Mouse (Mus musculus): ENCODE measurements around the gene E130114P18Rik.
A peak's percentile ranks its signal among the peaks of the same experiment; 100 is the strongest.

Gene E130114P18Rik

GRCm38 (mm10) chr4:97649626-97650015 is 128.3 kb downstream of the E130114P18Rik start:
- DNase-seq (ENCODE audit: low spot score in 2 of 2): no peak

DNA sequence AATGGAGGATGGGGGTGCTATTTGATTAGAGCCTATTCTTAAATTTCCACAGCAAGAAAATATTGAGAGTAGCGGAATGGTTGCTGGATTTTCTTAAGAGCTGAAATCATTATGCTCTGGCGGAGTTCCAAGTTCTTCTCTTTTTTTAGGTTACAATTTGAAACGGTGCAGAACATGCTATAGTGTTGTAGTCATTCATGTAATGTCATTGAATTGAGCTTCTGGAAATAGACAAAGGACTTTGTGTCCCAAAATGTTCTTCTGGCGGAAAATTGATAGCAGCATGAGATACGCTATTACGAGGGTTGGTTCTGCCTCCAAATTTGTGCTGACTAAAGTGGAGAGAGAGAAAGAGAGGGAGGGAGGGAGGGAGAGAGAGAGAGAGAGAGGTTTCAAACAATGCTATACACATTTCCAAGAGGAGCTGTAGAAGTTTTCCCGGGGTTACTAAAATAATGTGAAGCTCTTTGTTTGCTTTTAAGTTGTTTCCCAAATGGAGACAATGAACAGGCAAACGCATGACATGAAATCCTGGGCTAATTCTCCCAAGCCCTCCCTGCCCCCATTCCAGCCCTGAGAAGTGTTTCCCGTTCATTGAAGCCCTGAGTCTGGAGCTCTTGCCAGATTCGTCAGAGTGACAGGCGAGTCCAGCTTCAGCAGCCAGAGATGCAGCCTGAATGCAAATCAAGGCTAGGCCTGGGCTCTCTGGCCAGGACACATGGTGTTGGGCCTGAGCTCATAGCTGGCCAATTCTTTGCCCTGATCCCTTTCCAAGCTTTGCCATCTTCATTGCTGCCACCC is 128.9 kb downstream of the E130114P18Rik start:
- no peak for DNase-seq (ENCODE audit: low spot score in 2 of 2)

- DNase-seq (ENCODE audit: low spot score in 2 of 2): no peak
These were observed 129.5 kb downstream of the E130114P18Rik start for GRCm38 (mm10) chr4:97648436-97648707.

- DNase-seq (ENCODE audit: low spot score in 2 of 2): no peak
These were observed 130.0 kb downstream of the E130114P18Rik start for GRCm38 (mm10) chr4:97647700-97648435.

GRCm38 (mm10) chr4:97647236-97647635 is 130.6 kb downstream of the E130114P18Rik start:
- DNase-seq (ENCODE audit: low spot score in 2 of 2): no peak

- no peak for DNase-seq (ENCODE audit: low spot score in 2 of 2)
These were observed 137.5 kb downstream of the E130114P18Rik start for GRCm38 (mm10) chr4:97640385-97640784.

GRCm38 (mm10) chr4:97636569-97636968 is 141.3 kb downstream of the E130114P18Rik start:
- DNase-seq (ENCODE audit: low spot score in 2 of 2): no peak

DNA sequence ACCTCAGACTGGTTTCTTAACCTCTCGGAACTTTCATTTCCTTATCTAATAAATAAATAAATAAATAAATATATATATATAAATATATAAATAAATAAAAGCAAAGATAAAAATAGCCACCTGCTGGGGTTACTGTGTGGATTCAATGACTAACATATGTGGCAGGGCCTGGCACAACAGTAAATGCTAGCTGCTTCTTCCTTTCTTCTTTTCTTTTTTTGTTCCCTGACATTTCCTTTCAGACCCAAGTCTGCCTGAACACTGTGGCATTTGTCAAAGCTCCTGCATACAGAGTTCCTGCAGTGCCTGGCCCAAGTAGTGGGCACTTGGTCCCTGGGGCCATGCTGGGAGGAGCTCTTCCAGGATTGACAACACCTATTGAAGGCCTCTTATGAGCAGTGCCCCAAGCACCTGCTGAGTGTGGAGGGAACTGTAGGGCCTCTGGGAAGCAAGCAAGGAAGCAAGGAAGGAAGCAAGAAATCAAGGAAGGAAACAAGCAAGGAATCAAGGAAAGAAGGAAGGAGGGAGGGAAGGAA is 142.1 kb downstream of the E130114P18Rik start:
- DNase-seq (ENCODE audit: low spot score in 2 of 2): no peak

DNA sequence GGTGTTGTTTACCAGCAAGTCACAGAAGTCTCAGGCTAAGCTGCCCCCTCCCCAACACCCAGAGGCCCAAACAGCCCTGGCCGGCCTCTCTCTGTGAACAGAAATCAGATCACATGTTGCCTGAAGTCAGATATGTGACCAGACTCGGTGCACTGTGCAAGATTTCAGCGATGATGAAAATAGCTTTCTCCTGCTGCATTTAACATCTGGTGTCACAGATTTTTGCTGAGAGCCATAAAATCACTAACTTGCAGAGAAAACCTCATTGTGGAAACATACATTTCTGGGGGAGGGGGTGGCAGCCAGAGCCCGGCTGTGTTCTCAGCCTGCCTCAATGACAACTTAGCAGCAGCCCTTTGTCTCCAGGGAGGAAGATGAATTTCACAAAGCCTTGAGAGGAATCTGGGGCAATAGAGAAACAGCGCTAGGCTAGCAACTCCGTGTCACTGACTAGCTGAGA is 142.6 kb downstream of the E130114P18Rik start:
- no peak for DNase-seq (ENCODE audit: low spot score in 2 of 2)

DNA sequence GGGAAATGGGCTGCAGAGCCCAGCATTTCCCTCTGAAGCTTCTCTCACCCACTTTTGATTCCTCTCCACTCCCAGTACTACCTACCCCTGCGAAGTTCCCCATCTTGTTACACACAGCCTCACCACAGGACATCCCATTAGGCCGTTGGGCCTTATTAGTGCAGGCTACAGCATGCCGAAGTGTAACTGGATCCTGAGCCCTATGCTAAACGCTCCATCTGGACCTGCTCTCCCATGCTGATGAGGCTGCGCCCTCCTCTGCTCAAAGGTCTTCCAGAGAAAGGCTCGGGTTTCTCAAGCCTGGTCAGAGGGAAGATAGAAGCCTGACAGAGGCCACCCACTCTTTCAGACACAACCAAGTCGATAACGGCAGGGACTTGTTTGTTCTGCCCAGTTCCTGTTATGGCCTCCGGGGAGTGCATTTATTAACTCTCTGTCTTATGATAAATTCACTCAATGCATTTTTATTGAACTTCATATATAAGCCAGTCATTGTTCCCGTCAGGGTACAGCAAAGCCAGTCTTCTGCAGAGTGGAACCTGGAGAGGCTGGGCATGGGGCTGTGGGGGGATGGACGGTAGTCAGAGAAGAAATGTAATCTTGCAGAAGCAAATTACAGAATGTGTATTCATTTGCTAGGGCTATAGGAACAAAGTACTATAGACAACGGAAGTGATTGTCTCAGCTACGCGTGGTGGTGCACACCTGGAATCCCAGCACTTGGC is 148.8 kb downstream of the E130114P18Rik start:
- DNase-seq (ENCODE audit: low spot score in 2 of 2): no peak

- no peak for DNase-seq (ENCODE audit: low spot score in 2 of 2)
These were observed 151.7 kb downstream of the E130114P18Rik start for GRCm38 (mm10) chr4:97626002-97626720.

DNA sequence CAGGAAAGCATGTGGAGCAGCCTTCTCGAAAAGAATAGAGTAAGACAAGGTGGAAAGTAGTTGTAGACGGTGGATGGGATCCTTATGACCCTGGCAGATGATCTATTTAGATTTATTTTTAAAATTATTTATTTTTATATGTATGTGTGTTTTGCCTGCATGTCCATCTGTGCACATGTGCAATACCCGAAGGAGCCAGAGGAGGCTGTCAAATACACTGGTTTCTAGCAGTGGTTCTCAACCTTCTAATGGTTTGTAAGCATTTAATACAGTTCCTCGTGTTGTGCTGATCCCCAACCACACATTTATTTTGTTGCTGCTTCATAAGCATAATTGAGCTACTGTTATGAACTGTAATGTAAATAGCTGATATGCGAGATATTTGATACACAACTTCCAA is 154.7 kb downstream of the E130114P18Rik start:
- no peak for DNase-seq (ENCODE audit: low spot score in 2 of 2)

DNA sequence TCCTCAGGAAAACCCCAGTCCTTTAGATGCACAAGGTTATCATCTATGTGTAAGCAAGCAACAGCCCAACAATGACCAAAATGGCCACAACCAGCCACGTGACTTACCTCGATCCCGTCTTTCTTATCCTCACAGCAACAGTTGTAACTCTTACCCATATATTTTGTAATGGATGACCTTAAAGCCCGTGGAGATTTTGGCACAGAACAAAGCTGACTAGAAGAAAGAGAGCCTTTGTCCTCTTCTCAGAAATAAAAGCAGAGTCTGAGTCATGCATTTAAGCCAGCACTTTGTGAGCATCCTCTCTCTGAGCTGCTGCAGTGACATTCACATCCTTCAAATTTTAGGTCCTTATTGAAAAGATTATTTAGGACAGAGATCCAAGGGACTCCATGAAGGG is 156.1 kb downstream of the E130114P18Rik start:
- DNase-seq (ENCODE audit: low spot score in 2 of 2): no peak

DNA sequence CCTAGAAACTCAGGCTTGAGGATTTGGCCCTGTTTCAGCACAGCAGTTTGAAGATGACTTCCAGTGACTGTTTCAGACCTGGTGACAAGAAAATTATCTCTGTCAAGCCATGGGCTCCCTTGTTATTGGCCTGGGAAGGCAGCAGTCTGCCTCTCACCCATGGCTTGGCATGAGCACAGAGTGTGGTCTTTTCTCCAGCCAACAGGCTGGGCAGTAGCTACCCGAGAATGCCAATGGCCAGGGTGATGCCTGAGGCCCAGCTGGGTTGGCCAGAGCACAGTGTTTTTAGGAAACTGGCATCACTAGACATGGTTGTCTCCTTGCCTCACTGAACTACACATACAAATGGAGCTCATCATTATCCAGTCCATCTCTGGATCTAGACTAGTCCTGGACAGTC is 157.5 kb downstream of the E130114P18Rik start:
- no peak for DNase-seq (ENCODE audit: low spot score in 2 of 2)

DNA sequence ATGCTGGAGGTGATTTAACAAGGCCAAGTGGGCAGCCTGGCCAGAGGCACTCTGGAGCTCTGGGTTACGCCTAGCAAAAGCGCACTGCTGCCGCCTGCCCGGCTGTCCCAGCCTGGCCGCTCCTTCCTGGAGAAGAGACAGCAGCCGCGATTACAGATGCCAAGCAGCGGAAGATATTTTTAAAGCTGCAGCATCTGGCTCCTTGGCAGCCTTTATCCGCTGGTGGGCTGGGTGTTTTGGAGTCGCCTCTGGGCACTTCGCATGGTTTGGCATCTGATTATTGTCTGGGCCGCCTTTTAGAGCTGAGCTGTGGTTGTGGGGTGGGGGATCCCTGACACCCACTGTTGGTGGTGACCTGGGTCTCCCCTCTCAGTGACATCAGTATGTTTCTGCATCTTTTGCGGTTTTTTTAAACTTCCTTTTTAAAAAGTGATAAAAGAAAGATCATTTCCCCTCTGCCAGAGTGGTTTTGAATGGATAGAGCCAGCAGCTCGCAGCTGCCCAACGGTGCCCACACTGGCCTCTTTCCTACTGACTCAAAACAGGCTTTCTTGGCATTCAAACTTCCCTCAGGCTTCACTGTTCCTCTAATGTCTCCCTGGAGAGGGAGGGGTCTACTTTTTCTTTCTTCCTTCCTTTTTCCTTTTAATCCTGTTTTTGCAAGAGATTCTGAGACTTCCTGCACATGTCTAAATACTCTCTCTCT is 159.1 kb downstream of the E130114P18Rik start:
- DNase-seq (ENCODE audit: low spot score in 2 of 2): no peak

- no peak for DNase-seq (ENCODE audit: low spot score in 2 of 2)
These were observed 162.8 kb downstream of the E130114P18Rik start for GRCm38 (mm10) chr4:97615031-97615430.

GRCm38 (mm10) chr4:97611251-97611847 is 166.5 kb downstream of the E130114P18Rik start:
- peak in 1 of 2 experiments; percentile 8 for DNase-seq (ENCODE audit: low spot score in 2 of 2)

DNA sequence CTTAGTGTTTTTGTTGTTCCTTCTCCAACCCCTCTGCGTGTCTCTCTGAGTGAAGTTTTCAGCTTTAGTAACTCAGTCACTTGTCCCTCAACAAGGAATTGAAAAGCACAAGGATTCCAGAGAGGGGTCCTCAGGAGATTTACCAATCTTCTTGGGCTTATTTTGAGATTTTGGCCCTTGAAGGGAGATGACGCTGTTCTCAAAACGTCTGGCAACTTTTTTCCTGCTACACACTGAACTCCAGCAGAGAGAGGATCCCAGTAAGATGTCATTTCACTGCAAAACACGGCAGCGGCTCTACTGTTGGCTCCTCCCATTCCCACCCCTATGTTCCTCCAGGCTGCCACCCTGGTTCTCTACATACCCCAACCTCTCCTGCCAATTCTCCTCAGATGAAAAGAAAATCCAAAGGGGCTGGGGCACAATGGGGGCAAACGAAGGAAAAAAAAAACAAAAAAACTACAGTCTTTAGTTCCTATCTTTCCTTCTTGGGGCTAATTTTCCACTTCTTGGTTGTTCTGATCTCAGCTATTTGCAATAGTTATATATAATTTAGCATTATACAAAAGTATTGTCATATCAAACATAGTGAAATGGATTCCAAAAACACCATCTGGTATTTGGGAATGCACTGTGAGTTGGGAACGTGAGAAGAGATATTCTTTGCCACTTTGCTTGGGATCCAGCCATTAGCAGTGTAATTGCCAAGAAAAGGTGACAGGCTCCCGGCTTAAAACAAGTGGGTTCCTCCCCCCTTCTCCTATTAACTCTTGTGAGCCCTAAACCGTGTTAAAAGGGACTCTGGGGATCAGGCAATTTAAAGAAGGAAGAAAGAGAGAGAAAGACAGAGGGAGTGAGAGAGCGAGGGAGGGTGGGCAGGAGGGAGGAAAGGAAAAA is 167.8 kb downstream of the E130114P18Rik start:
- DNase-seq (ENCODE audit: low spot score in 2 of 2): no peak

GRCm38 (mm10) chr4:97609329-97609728 is 168.5 kb downstream of the E130114P18Rik start:
- no peak for DNase-seq (ENCODE audit: low spot score in 2 of 2)

All from urinary bladder, adult 18-20 months (tissue).